Mouse (Mus musculus) urinary bladder, adult 2 months (tissue): Measurements from ENCODE around the gene Psmd13. TPM values are rescaled to one million over a fixed set of nuclear protein-coding genes. Genes with fewer than 3 reads are reported as not detected.
"Not testable (repeated sequence)": the region's sequence is repeated elsewhere in the genome, so short reads cannot be mapped to it uniquely, and the experiment has no call there.

Experiments used
- DNase-seq: peaks from one replicate; pipeline ENCODE4 v3.0.0; 2022; ENCODE audit warnings: low spot score
- polyA plus RNA-seq: library from polyadenylated mRNA; depleted of rRNA; stranded (reverse); fragments of >200 nt; gene quantifications from 2 replicates; pipeline ENCODE4 v1.2.3, GENCODE M21; 2012

Gene Psmd13
- polyA plus RNA-seq, 1 experiment: 77.9 TPM

GRCm38 (mm10) chr7:140856785-140857549, 24.8 kb upstream of the Psmd13 start, which contains the start of gene Ric8a:
Ric8a (plus strand) TSS chr7:140856957.
- peak; percentile 91 for DNase-seq

GRCm38 (mm10) chr7:140857550-140858505, 23.9 kb upstream of the Psmd13 start, which contains the start of gene Bet1l:
Bet1l (minus strand) TSS chr7:140857577.
- DNase-seq: no peak

- no peak for DNase-seq
Observed at GRCm38 (mm10) chr7:140858746-140859145, 23.0 kb upstream of the Psmd13 start.

- no peak for DNase-seq
Observed at GRCm38 (mm10) chr7:140859997-140860396, 21.8 kb upstream of the Psmd13 start.

GRCm38 (mm10) chr7:140860728-140861127, 21.0 kb upstream of the Psmd13 start:
- no peak for DNase-seq

GRCm38 (mm10) chr7:140864761-140865160, 17.0 kb upstream of the Psmd13 start:
- no peak for DNase-seq

- DNase-seq: no peak
Observed at GRCm38 (mm10) chr7:140874224-140874623, 7.5 kb upstream of the Psmd13 start.

- no peak for DNase-seq
Observed at GRCm38 (mm10) chr7:140877364-140877763, 4.4 kb upstream of the Psmd13 start.

- DNase-seq: no peak
Observed at GRCm38 (mm10) chr7:140879355-140879754, 2.4 kb upstream of the Psmd13 start.

GRCm38 (mm10) chr7:140880419-140880818, 1.3 kb upstream of the Psmd13 start:
- no peak for DNase-seq

GRCm38 (mm10) chr7:140880865-140881515, 778 bp upstream of the Psmd13 start:
- DNase-seq: no peak

GRCm38 (mm10) chr7:140882469-140882803, 668 bp downstream of the Psmd13 start:
- DNase-seq: no peak

- DNase-seq: not testable (repeated sequence)
Observed at GRCm38 (mm10) chr7:140890636-140891035, 8.9 kb downstream of the Psmd13 start.

- DNase-seq: no peak
Observed at GRCm38 (mm10) chr7:140894031-140894430, 12.3 kb downstream of the Psmd13 start.

GRCm38 (mm10) chr7:140894611-140895010, 12.8 kb downstream of the Psmd13 start:
- no peak for DNase-seq

GRCm38 (mm10) chr7:140897863-140898262, 16.1 kb downstream of the Psmd13 start:
- DNase-seq: no peak

- DNase-seq: no peak
Observed at GRCm38 (mm10) chr7:140899121-140899520, 17.4 kb downstream of the Psmd13 start.

GRCm38 (mm10) chr7:140900220-140900619, 18.5 kb downstream of the Psmd13 start, which contains the start of gene Cox8b:
Cox8b (minus strand) TSS chr7:140900446.
- DNase-seq: no peak

GRCm38 (mm10) chr7:140902036-140902875, 20.5 kb downstream of the Psmd13 start:
- no peak for DNase-seq

- DNase-seq: peak; percentile 67
Observed at GRCm38 (mm10) chr7:140903212-140903611, 21.4 kb downstream of the Psmd13 start.

GRCm38 (mm10) chr7:140905642-140906081, 23.9 kb downstream of the Psmd13 start:
- no peak for DNase-seq
